Mouse (Mus musculus) brain, embryonic 14.5 days (tissue): Measurements from ENCODE around the gene Nebl. TPM values are rescaled to one million over a fixed set of nuclear protein-coding genes. Genes with fewer than 3 reads are reported as not detected.
"Not testable (repeated sequence)": the region's sequence is repeated elsewhere in the genome, so short reads cannot be mapped to it uniquely, and the experiment has no call there.

Source experiments
- DNase-seq: peaks from one replicate; pipeline ENCODE4 v3.0.0-alpha.2; 2011; ENCODE audit warnings: low read depth
- CTCF ChIP-seq: fragments of 200-500 bp; IDR thresholded peaks from 2 replicates; pipeline ENCODE4 v1.5.1; 2012; ENCODE audit warnings: inconsistent platforms, mild to moderate bottlenecking, moderate library complexity, borderline replicate concordance; ENCODE audit not compliant: insufficient read depth, insufficient read length; ENCODE audit errors: extremely low read depth
- POLR2A ChIP-seq: fragments of 200-500 bp; IDR thresholded peaks from 2 replicates; pipeline ENCODE4 v1.6.1; 2012; ENCODE audit warnings: mild to moderate bottlenecking, inconsistent platforms, borderline replicate concordance; ENCODE audit not compliant: poor library complexity, insufficient read depth, insufficient read length, severe bottlenecking; ENCODE audit errors: extremely low read depth
- polyA plus RNA-seq: library from polyadenylated mRNA; depleted of rRNA; stranded (reverse); fragments of >200 nt; gene quantifications from 2 replicates; pipeline ENCODE4 v1.2.3, GENCODE M21; 2012

The Nebl gene
- polyA plus RNA-seq, 1 experiment = 9.1 TPM

GRCm38 (mm10) chr2:17363337-17364216 is 367.7 kb downstream of the Nebl start:
- peak; percentile 26 for DNase-seq
- no peak for TF ChIP-seq CTCF
- TF ChIP-seq POLR2A = no peak

DNA sequence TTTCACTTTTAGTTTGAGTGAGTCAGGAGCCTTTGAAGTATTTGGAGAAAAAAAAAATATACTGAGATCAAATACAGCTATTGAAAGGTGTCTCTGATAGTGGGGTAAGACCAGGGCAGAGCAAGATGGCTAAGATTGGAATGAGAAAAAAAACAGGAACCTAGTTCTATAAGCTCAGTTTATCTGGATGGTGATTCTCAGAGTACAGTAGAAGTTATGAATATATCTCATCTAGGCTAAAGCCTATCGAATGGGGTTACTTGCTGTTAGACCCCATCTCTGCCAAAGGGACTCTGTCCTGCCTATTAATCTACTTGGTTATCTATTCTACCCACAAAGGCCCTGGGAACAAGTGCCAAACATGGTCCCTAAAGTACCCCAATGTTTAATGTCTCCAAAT is 369.1 kb downstream of the Nebl start:
- TF ChIP-seq CTCF (no peak), POLR2A (no peak)
- no peak for DNase-seq

GRCm38 (mm10) chr2:17344643-17345042 is 386.6 kb downstream of the Nebl start:
- DNase-seq = no peak
- no peak for TF ChIP-seq POLR2A
- TF ChIP-seq CTCF = no peak

- TF ChIP-seq CTCF = no peak
- no peak for TF ChIP-seq POLR2A
- DNase-seq = no peak
These were observed 395.8 kb downstream of the Nebl start for GRCm38 (mm10) chr2:17335451-17335850.

GRCm38 (mm10) chr2:17326590-17326989 is 404.7 kb downstream of the Nebl start:
- TF ChIP-seq CTCF (no peak), POLR2A (no peak)
- peak; percentile 60 for DNase-seq

DNA sequence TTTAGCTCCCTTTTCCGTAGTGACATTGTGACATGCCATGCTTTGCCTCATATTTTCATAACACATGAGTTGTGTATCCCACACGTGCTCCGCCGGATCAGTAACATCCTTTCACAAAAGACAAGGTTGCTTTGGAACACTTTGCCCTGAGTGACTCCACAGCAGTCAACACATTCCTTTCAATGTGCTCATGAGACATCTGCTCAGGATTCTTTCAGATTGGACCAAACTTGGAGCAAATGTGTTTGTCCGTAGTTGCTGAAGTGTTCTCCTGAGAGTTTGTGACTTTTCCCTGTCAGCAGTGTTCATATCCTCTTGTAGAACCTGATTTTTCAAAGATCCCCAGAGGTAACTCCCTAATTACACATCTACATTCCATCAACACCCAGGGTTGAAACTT is 414.4 kb downstream of the Nebl start:
- DNase-seq = no peak
- TF ChIP-seq POLR2A (no peak), CTCF (no peak)

DNA sequence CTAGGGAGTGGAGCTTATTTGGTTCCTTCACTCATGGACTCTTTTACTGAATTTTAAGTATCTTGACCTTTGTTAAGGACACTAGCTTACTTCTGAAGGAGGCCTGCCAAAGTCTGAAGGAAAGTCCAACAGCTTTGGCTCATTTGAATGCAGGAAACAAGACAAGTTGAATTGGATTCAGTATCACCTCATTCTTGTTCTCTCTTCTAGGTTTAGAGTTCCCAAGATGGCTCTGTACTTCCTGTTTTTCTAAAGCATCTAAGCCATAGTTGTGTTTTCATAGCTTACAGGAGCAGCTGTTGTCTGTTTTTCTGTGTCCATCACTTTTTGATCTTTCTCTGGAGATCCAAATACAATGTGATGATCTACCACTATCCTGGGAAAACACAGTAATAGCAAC is 429.9 kb downstream of the Nebl start:
- no peak for DNase-seq
- TF ChIP-seq CTCF (no peak), POLR2A (no peak)

DNA sequence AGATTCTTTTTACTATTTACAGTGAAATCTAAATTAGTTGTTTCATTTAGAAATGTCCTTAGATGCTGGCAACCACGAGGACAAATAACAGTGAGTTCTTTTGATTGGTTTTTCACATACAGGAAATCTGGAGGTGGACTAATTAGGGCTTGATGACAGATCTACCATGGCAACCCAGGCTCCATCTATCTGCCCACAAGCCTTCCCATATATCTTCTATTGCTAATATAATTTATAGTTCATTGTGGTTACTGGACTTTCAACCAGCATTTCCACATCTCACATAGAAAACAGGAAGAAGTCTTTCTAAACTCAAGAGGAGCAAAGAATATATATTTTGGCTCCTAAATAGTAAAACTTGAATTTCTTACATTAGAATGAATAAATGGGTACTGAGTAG is 433.8 kb downstream of the Nebl start:
- no peak for TF ChIP-seq CTCF
- no peak for TF ChIP-seq POLR2A
- no peak for DNase-seq

DNA sequence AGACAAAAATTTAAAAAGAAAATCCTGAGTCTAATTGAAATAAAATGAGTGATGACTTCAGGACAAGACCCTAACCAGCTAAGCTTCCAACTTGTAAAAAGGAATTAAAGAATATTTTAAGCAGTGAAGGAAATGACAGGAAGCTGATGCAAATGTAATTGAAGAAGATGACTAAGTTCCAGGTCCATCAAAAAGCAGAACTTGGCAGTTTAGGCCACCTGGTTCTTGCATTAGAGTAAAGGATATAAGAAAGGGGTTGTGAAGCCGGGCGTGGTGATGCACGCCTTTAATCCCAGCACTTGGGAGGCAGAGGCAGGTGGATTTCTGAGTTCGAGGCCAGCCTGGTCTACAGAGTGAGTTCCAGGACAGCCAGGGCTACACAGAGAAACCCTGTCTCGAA is 436.0 kb downstream of the Nebl start:
- DNase-seq = not testable (repeated sequence)
